ENCODE assay signal across 20 mouse cellular contexts in genomic region chr16:94287826-94288225, GRCm38 (mm10). TPM values are rescaled to one million over a fixed set of nuclear protein-coding genes. Genes with fewer than 3 reads are reported as not detected.
"Had no signal": no experiment of that assay in that cellular context is flagged by ENCODE, and none has a peak within 500 bp of the region (broad histone marks: within the 10 kb centered on the region; RNA-seq: fewer than 3 reads in every experiment).

No protein-coding gene starts in this region.

- H3K4me2 ChIP-seq: limb, embryonic 12.5 days; limb, embryonic 15.5 days; liver, embryonic 13.5 days; midbrain, embryonic 12.5 days; midbrain, embryonic 15.5 days; neural tube, embryonic 13.5 days had no signal

- H3K36me3 ChIP-seq: limb, embryonic 12.5 days; limb, embryonic 15.5 days; liver, embryonic 13.5 days; midbrain, embryonic 12.5 days; midbrain, embryonic 15.5 days had no signal

- H3K27ac ChIP-seq: limb, embryonic 12.5 days; limb, embryonic 15.5 days; liver, embryonic 13.5 days; midbrain, embryonic 12.5 days; midbrain, embryonic 15.5 days; neural tube, embryonic 13.5 days had no signal

- H3K4me3 ChIP-seq: limb, embryonic 12.5 days; limb, embryonic 15.5 days; liver, embryonic 13.5 days; midbrain, embryonic 12.5 days; midbrain, embryonic 15.5 days; neural tube, embryonic 13.5 days had no signal

- H3K9ac ChIP-seq: limb, embryonic 12.5 days; limb, embryonic 15.5 days; liver, embryonic 13.5 days; midbrain, embryonic 12.5 days; midbrain, embryonic 15.5 days; neural tube, embryonic 13.5 days had no signal

- H3K9me3 ChIP-seq: limb, embryonic 12.5 days; limb, embryonic 15.5 days; liver, embryonic 13.5 days; midbrain, embryonic 12.5 days; midbrain, embryonic 15.5 days; neural tube, embryonic 13.5 days had no signal

- DNase-seq: kidney, adult 18-20 months; kidney, adult 9 months; kidney, postnatal 14 days; kidney, postnatal 4 days; left cerebral cortex, postnatal 4 days; liver, embryonic 13.5 days; lung, adult 2 months; lung, postnatal 14 days; retina, postnatal 1 day; right cerebral cortex, postnatal 25 days; spleen, adult 18-20 months; thymus, postnatal 36 days had no signal

- H3K27me3 ChIP-seq: limb, embryonic 12.5 days; limb, embryonic 15.5 days; midbrain, embryonic 12.5 days; midbrain, embryonic 15.5 days; neural tube, embryonic 13.5 days had no signal

- ATAC-seq: inflammation-experienced regulatory T-cells, adult 6 months; midbrain, embryonic 15.5 days had no signal

RNA-seq across cellular contexts. Expression of gene Ripply3, which starts 40.4 kb away (rescaled TPM):
- total RNA-seq: layer of hippocampus, postnatal 14 days; neutrophil, adult 5-6 weeks had no signal
